Mouse (Mus musculus): ENCODE measurements around the gene Kcna10.

GRCm38 (mm10) chr3:107182756-107183155 lies at the start of gene Kcna10:
- TF ChIP-seq CTCF (IDR thresholded peaks at IDR 0.05; ENCODE audit: low read depth, low read length) (no peak), EP300 (IDR thresholded peaks at IDR 0.05; ENCODE audit: insufficient read depth, low read depth, low read length) (no peak)

All from ES-Bruce4 (cell line).